Mouse (Mus musculus) frontal cortex, adult 2 months (tissue): ENCODE measurements around the gene Exoc6b. TPM values are rescaled to one million over a fixed set of nuclear protein-coding genes. Genes with fewer than 3 reads are reported as not detected.

ENCODE experiments used
- DNase-seq, 2 experiments: peaks; one replicate each; pipeline ENCODE4 v3.0.0; 2022; ENCODE audit warnings: low spot score in 1 of 2; ENCODE audit errors: extremely low spot score in 1 of 2
- polyA plus RNA-seq: library from polyadenylated mRNA; depleted of rRNA; stranded (reverse); fragments of >200 nt; gene quantifications from 2 replicates; pipeline ENCODE4 v1.2.3, GENCODE M21; 2012

Exoc6b gene
- polyA plus RNA-seq, 1 experiment, result 31.2 TPM

GRCm38 (mm10) chr6:84995418-84995817 lies 73.9 kb downstream of the Exoc6b start:
- DNase-seq, result no peak

GRCm38 (mm10) chr6:84976563-84976971 lies 92.7 kb downstream of the Exoc6b start:
- DNase-seq, result no peak

- no peak for DNase-seq
These were observed 100.8 kb downstream of the Exoc6b start for GRCm38 (mm10) chr6:84968531-84968930.

- peak in 1 of 2 experiments; percentile 15 for DNase-seq
These were observed 104.4 kb downstream of the Exoc6b start for GRCm38 (mm10) chr6:84964729-84965415.

- DNase-seq, result no peak
These were observed 106.3 kb downstream of the Exoc6b start for GRCm38 (mm10) chr6:84963044-84963443.

GRCm38 (mm10) chr6:84961763-84962162 lies 107.5 kb downstream of the Exoc6b start:
- no peak for DNase-seq

GRCm38 (mm10) chr6:84959520-84959919 lies 109.8 kb downstream of the Exoc6b start:
- no peak for DNase-seq

- no peak for DNase-seq
These were observed 117.7 kb downstream of the Exoc6b start for GRCm38 (mm10) chr6:84951621-84952020.

- DNase-seq, result no peak
These were observed 122.7 kb downstream of the Exoc6b start for GRCm38 (mm10) chr6:84946569-84946968.

GRCm38 (mm10) chr6:84946106-84946505 lies 123.2 kb downstream of the Exoc6b start:
- DNase-seq, result no peak

- no peak for DNase-seq
These were observed 136.1 kb downstream of the Exoc6b start for GRCm38 (mm10) chr6:84932953-84933921.

GRCm38 (mm10) chr6:84931051-84931450 lies 138.3 kb downstream of the Exoc6b start:
- peak in 1 of 2 experiments; percentile 27 for DNase-seq

GRCm38 (mm10) chr6:84926066-84926465 lies 143.2 kb downstream of the Exoc6b start:
- peak in 1 of 2 experiments; percentile 56 for DNase-seq

- peak in 1 of 2 experiments; percentile 39 for DNase-seq
These were observed 145.5 kb downstream of the Exoc6b start for GRCm38 (mm10) chr6:84923760-84924221.

GRCm38 (mm10) chr6:84916291-84916690 lies 153.0 kb downstream of the Exoc6b start:
- peak in 1 of 2 experiments; percentile 43 for DNase-seq

- DNase-seq, result peak in 1 of 2 experiments; percentile 68
These were observed 156.9 kb downstream of the Exoc6b start for GRCm38 (mm10) chr6:84912434-84912833.

GRCm38 (mm10) chr6:84899002-84899774 lies 170.1 kb downstream of the Exoc6b start:
- DNase-seq, result no peak

- no peak for DNase-seq
These were observed 175.6 kb downstream of the Exoc6b start for GRCm38 (mm10) chr6:84893773-84894095.

- peak in 1 of 2 experiments; percentile 21 for DNase-seq
These were observed 176.2 kb downstream of the Exoc6b start for GRCm38 (mm10) chr6:84892926-84893772.

- no peak for DNase-seq
These were observed 182.8 kb downstream of the Exoc6b start for GRCm38 (mm10) chr6:84886551-84886950.
